Mouse (Mus musculus): ENCODE data around the gene Olfr344. TPM values are rescaled to one million over a fixed set of nuclear protein-coding genes. Genes with fewer than 3 reads are reported as not detected.

Olfr344 gene
- polyA plus RNA-seq (2014; fragmentation: Illumina TruSeq; extraction: RNeasy Lipid Tissue Mini Kit (QIAGEN cat#74804); ENCODE audit: low read depth, low replicate concordance): not detected

DNA sequence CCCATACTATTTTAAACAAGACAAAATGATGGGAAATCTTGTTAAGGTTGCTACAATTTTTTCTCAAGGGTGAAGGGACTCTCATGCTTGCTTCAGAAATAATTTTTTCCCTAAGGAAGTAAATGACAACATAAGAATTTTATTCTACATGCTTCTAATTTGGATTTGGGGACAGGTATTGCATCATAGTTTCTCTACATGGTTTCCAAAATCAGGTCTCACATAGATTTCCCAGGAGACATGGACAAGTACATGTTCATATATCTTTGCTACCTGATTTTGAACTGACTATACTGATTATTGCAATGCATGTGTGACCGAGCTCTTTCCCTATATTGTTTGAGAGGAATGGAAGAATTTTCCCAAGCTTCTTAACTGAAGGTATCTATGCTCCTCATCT lies at the start of gene Olfr344:
Gene Olfr344, plus strand, starts transcription at position 301 of the 400 bp plus-strand sequence.

DNA sequence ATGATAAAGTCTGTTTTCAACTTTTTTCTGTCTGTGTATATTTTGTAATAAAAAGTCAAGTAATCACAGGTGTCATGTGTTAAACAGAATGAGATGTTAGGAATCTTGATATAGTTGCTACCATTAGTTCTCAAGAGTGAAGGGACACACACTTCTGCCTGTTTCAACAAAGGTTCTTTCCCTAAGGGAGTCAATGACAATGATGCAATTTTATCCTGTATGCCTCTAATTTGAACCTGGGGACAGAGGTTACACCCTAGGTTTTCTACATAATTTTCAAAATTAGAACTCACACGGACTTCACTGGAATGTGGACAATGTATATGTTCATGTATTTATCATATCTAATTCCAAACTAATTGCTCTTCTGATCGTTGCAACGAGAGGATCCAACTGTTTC lies 41.8 kb upstream of the Olfr344 start, which contains the start of gene Olfr342:
Gene Olfr342, plus strand, starts transcription at position 301 of the 400 bp plus-strand sequence.

Other genes with a start within 250 kb of the Olfr344 start
- not detected for gene Olfr338, start 193.1 kb upstream of the Olfr344 start, polyA plus RNA-seq (2014; fragmentation: Illumina TruSeq; extraction: RNeasy Lipid Tissue Mini Kit (QIAGEN cat#74804); ENCODE audit: low read depth, low replicate concordance)
- not detected for gene Olfr339, start 147.7 kb upstream of the Olfr344 start, polyA plus RNA-seq (2014; fragmentation: Illumina TruSeq; extraction: RNeasy Lipid Tissue Mini Kit (QIAGEN cat#74804); ENCODE audit: low read depth, low replicate concordance)
- gene Olfr340, start 114.1 kb upstream of the Olfr344 start, polyA plus RNA-seq (2014; fragmentation: Illumina TruSeq; extraction: RNeasy Lipid Tissue Mini Kit (QIAGEN cat#74804); ENCODE audit: low read depth, low replicate concordance): not detected
- not detected for gene Olfr341, start 84.2 kb upstream of the Olfr344 start, polyA plus RNA-seq (2014; fragmentation: Illumina TruSeq; extraction: RNeasy Lipid Tissue Mini Kit (QIAGEN cat#74804); ENCODE audit: low read depth, low replicate concordance)
- not detected for gene Olfr342, start 41.7 kb upstream of the Olfr344 start, polyA plus RNA-seq (2014; fragmentation: Illumina TruSeq; extraction: RNeasy Lipid Tissue Mini Kit (QIAGEN cat#74804); ENCODE audit: low read depth, low replicate concordance)
- gene Olfr345, start 73.4 kb downstream of the Olfr344 start, polyA plus RNA-seq (2014; fragmentation: Illumina TruSeq; extraction: RNeasy Lipid Tissue Mini Kit (QIAGEN cat#74804); ENCODE audit: low read depth, low replicate concordance): not detected
- gene Olfr346, start 119.1 kb downstream of the Olfr344 start, polyA plus RNA-seq (2014; fragmentation: Illumina TruSeq; extraction: RNeasy Lipid Tissue Mini Kit (QIAGEN cat#74804); ENCODE audit: low read depth, low replicate concordance): not detected
- not detected for gene Olfr347, start 165.2 kb downstream of the Olfr344 start, polyA plus RNA-seq (2014; fragmentation: Illumina TruSeq; extraction: RNeasy Lipid Tissue Mini Kit (QIAGEN cat#74804); ENCODE audit: low read depth, low replicate concordance)
- not detected for gene Olfr348, start 217.6 kb downstream of the Olfr344 start, polyA plus RNA-seq (2014; fragmentation: Illumina TruSeq; extraction: RNeasy Lipid Tissue Mini Kit (QIAGEN cat#74804); ENCODE audit: low read depth, low replicate concordance)
- not detected for gene Olfr50, start 223.9 kb downstream of the Olfr344 start, polyA plus RNA-seq (2014; fragmentation: Illumina TruSeq; extraction: RNeasy Lipid Tissue Mini Kit (QIAGEN cat#74804); ENCODE audit: low read depth, low replicate concordance)